Mouse (Mus musculus) Patski (cell line): Measurements from ENCODE around the gene Rsf1. TPM values are rescaled to one million over a fixed set of nuclear protein-coding genes. Genes with fewer than 3 reads are reported as not detected.

ENCODE experiments used
- ATAC-seq: fragments of 100-300 bp; one replicate; pipeline ENCODE4 v1.8.0; 2021
- CTCF ChIA-PET: fragments of 350-600 bp; sonication (Branson Sonifier 250); formaldehyde crosslinking; loops from one replicate; lab custom pipeline; 2022; ENCODE audit warnings: inconsistent platforms; lab: Charles Lee
- POLR2A ChIA-PET: fragments of 350-600 bp; sonication (Branson Sonifier 250); formaldehyde crosslinking; loops from one replicate; lab custom pipeline; 2022; ENCODE audit warnings: antibody characterized with exemption, inconsistent platforms; lab: Charles Lee
- DNase-seq: peaks from one replicate; pipeline ENCODE4 v3.0.0-alpha.2; 2011; ENCODE audit warnings: low read depth, low spot score
- H3K27me3 ChIP-seq: fragments of 371-371 bp; one replicate; pipeline ENCODE4 v1.5.1; 2021
- CTCF ChIP-seq: fragments of 100-300 bp; IDR thresholded peaks from one replicate; pipeline ENCODE4 v1.5.1; 2021
- in situ Hi-C: fragments of 300-500 bp; cut with MboI; formaldehyde crosslinking; loops from 3 replicates; pipeline ENCODE4 v1.11.1; 2018; ENCODE audit warnings: low pct_unique_long_range_greater_than_20kb, mixed read lengths
- polyA plus RNA-seq: library from polyadenylated mRNA; unstranded; gene quantifications from one replicate; pipeline ENCODE4 v1.2.3, GENCODE M21; 2021

Rsf1 gene
- polyA plus RNA-seq, 1 experiment from 2014 or later = 22.8 TPM

GRCm38 (mm10) chr7:97737256-97737637 is 157.6 kb downstream of the Rsf1 start:
- peak; percentile 14 for ATAC-seq
- in situ Hi-C loops = no loop called here
- no peaks in the 10 kb centered on the region for H3K27me3 ChIP-seq
- POLR2A ChIA-PET = interaction anchor here (0.6 kb wide), 1 partner anchor 397 kb away, joined by 4 read pairs; no protein-coding TSS in a partner anchor
- DNase-seq = no peak
- CTCF ChIA-PET = no interaction called here
- TF ChIP-seq CTCF = no peak

GRCm38 (mm10) chr7:97737638-97738456 is 158.2 kb downstream of the Rsf1 start, which contains the start of gene Aqp11:
TSS of gene Aqp11 (minus strand) at chr7:97738289.
- in situ Hi-C loops = no loop called here
- no peaks in the 10 kb centered on the region for H3K27me3 ChIP-seq
- TF ChIP-seq CTCF = no peak
- CTCF ChIA-PET = interaction anchor here (0.8 kb wide), 1 partner anchor 383 kb away, joined by 3 read pairs; no protein-coding TSS in a partner anchor
- peak; percentile 95 for ATAC-seq
- POLR2A ChIA-PET = interaction anchor here (0.6 kb wide), 1 partner anchor 398 kb away, joined by 4 read pairs; no protein-coding TSS in a partner anchor
- DNase-seq = no peak

- CTCF ChIA-PET = no interaction called here
- TF ChIP-seq CTCF = no peak
- in situ Hi-C loops = loop anchor here (10.0 kb wide), 1 partner anchor 374 kb away; the partner anchor contains the start of gene Myo7a
- ATAC-seq = no peak
- POLR2A ChIA-PET = no interaction called here
- no peaks in the 10 kb centered on the region for H3K27me3 ChIP-seq
- DNase-seq = no peak
These were observed 161.3 kb downstream of the Rsf1 start for GRCm38 (mm10) chr7:97740948-97741347.

GRCm38 (mm10) chr7:97741756-97742291 is 162.1 kb downstream of the Rsf1 start:
- POLR2A ChIA-PET = no interaction called here
- no peak for TF ChIP-seq CTCF
- no peak for ATAC-seq
- DNase-seq = no peak
- CTCF ChIA-PET = no interaction called here
- in situ Hi-C loops = loop anchor here (10.0 kb wide), 1 partner anchor 373 kb away; the partner anchor contains the start of gene Myo7a
- no peaks in the 10 kb centered on the region for H3K27me3 ChIP-seq

Other genes with a start within 250 kb of the Rsf1 start
- gene Usp35, start 247.9 kb upstream of the Rsf1 start, polyA plus RNA-seq = 10.0 TPM
- 5.1 TPM for gene Kctd21, start 247.6 kb upstream of the Rsf1 start, polyA plus RNA-seq
- 18.1 TPM for gene Alg8, start 208.3 kb upstream of the Rsf1 start, polyA plus RNA-seq
- gene Ndufc2, start 179.9 kb upstream of the Rsf1 start, polyA plus RNA-seq = 223 TPM
- 0.05 TPM for gene Thrsp, start 162.2 kb upstream of the Rsf1 start, polyA plus RNA-seq
- gene Kctd14, start 128.6 kb upstream of the Rsf1 start, polyA plus RNA-seq = not detected
- gene Ints4, start 98.9 kb upstream of the Rsf1 start, polyA plus RNA-seq = 42.6 TPM
- 23.1 TPM for gene Aamdc, start 392 bp upstream of the Rsf1 start, polyA plus RNA-seq
- 82.0 TPM for gene Clns1a, start 116.7 kb downstream of the Rsf1 start, polyA plus RNA-seq
- 0.35 TPM for gene Aqp11, start 158.4 kb downstream of the Rsf1 start, polyA plus RNA-seq
- 14.1 TPM for gene Pak1, start 208.7 kb downstream of the Rsf1 start, polyA plus RNA-seq